Mouse (Mus musculus) layer of hippocampus, postnatal 14 days (tissue): ENCODE measurements around the gene Vmn1r239-ps. TPM values are rescaled to one million over a fixed set of nuclear protein-coding genes. Genes with fewer than 3 reads are reported as not detected.
"Not testable (repeated sequence)": the region's sequence is repeated elsewhere in the genome, so short reads cannot be mapped to it uniquely, and the experiment has no call there.

ENCODE experiments used
- DNase-seq, 2 experiments: peaks; one replicate each; pipeline ENCODE4 v3.0.0; 2021 to 2022; ENCODE audit warnings: low spot score in 2 of 2, mixed read lengths in 1 of 2
- long read RNA-seq, 2 experiments: library from polyadenylated mRNA; stranded (forward); transcript quantifications; one replicate each; pipeline ENCODE4 v2.0.0; 2021
- total RNA-seq, 2 experiments: library from RNA; stranded (reverse); gene quantifications; 2 replicates each; pipeline ENCODE4 v1.2.3; 2021

Gene Vmn1r239-ps
- total RNA-seq, result not detected
- long read RNA-seq, experiment 1, result 0 reads
- long read RNA-seq, experiment 2, result 0 reads

DNA sequence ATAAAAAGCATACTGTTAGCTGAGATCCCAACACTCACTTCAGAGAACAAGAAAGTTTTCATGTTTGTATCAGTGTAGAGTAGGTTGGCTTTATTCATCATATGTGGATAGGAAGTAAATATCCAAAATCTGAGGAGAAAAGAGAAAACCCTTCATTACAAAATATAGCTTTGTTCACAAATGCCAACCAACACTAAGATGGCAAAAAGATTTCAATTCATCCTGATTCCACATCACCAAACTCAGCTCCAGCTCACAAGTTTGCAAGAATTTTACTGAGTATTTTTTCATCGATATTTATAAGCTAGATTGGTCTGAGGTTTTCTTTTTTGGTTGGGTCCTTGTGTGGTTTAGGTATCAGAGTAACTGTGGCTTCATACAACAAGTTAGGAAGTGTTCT is at the start of gene Vmn1r239-ps:
Vmn1r239-ps (minus strand) TSS at position 101 of the 400 bp plus-strand sequence.
- not testable (repeated sequence) for DNase-seq

DNA sequence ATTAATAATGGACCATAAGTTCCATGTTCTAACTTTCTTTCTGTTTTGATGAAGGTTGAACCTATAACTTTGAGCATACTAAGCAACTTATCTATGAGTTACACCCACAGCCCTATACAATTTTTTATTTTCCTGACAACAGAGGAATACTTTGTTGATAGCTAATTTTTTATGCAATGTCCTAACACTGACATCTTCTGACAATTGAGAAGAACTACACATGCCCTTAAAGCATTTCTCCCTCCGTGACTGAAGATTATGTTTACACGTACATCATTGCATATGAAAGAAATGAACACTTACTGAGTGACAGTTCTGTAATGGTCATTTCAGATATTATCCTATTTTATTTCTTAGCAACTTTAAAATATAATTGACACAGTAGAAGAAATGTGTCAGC is 36.0 kb upstream of the Vmn1r239-ps start:
- DNase-seq, result no peak

DNA sequence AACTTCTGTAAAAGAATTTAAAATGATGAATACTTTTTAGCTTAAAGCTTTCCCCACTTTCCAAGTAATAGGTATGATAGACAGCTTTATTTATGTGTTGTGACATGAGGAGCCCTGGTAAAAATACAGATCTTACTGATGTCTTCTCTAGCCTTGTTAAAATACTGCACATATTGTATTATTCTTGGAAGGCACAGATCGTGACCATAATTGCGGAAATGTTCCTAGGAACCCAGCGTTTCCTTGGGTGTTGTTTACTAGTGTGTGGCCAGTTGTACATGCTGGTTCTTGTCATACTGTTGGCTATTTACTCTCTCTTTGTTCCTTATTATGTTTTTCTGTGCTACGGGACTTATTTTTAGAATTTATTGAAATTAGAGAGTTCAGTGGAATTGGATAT is 10.1 kb downstream of the Vmn1r239-ps start:
- no peak for DNase-seq

GRCm38 (mm10) chrX:147435400-147435799 is 18.1 kb downstream of the Vmn1r239-ps start:
- no peak for DNase-seq

- no peak for DNase-seq
Measured at GRCm38 (mm10) chrX:147429753-147430152, 23.8 kb downstream of the Vmn1r239-ps start.

GRCm38 (mm10) chrX:147429129-147429528 is 24.4 kb downstream of the Vmn1r239-ps start, which contains the start of gene Il13ra2:
Gene Il13ra2, minus strand, starts transcription at chrX:147429192.
- no peak for DNase-seq

Other genes with a start within 250 kb of the Vmn1r239-ps start
- 1 to 10 TPM in 1 of 2 experiments, under 1 TPM in 1; 0.67 to 1.6 TPM for gene Il13ra2, start 24.5 kb downstream of the Vmn1r239-ps start, total RNA-seq
- gene Lrch2, start 100.4 kb upstream of the Vmn1r239-ps start, total RNA-seq, result 10 to 100 TPM; 28.0 to 29.0 TPM